Mouse (Mus musculus) MEL (cell line): Measurements from ENCODE around the gene Naga. TPM values are rescaled to one million over a fixed set of nuclear protein-coding genes. Genes with fewer than 3 reads are reported as not detected.

ENCODE experiments used
- DNase-seq: peaks from one replicate; pipeline ENCODE4 v3.0.0; 2011; ENCODE audit warnings: low read depth, low spot score
- H3K27ac ChIP-seq: 2 replicates; pipeline ENCODE4 v1.5.1; 2012; ENCODE audit warnings: low read depth, mild to moderate bottlenecking, control low read depth, low read length, moderate library complexity; ENCODE audit not compliant: control insufficient read depth
- H3K27me3 ChIP-seq, 2 experiments: fragments of 150-350 bp in 1 of 2; sonication (generic) in 1 of 2; 2 replicates each; pipeline ENCODE4 v1.6.1; 2012; ENCODE audit warnings: low read length in 2 of 2, mild to moderate bottlenecking in 2 of 2, improper control_type of control experiment in 1 of 2, moderate library complexity in 1 of 2; ENCODE audit not compliant: insufficient read depth in 2 of 2, control insufficient read depth in 1 of 2
- H3K36me3 ChIP-seq, 2 experiments: 2 replicates each; pipeline ENCODE4 v1.6.1; 2012 to 2014; ENCODE audit warnings: low read length in 2 of 2, improper control_type of control experiment in 1 of 2, inconsistent platforms in 1 of 2, mild to moderate bottlenecking in 1 of 2; ENCODE audit not compliant: insufficient read depth in 2 of 2, control insufficient read depth in 1 of 2
- H3K4me1 ChIP-seq, 2 experiments: fragments of 150-350 bp in 1 of 2; sonication (generic) in 1 of 2; 2 replicates each; pipeline ENCODE4 v1.6.1; 2012; ENCODE audit warnings: low read length in 2 of 2, improper control_type of control experiment in 1 of 2, mild to moderate bottlenecking in 1 of 2; ENCODE audit not compliant: insufficient read depth in 2 of 2, control insufficient read depth in 1 of 2
- H3K4me3 ChIP-seq, 2 experiments: fragments of 150-350 bp in 1 of 2; sonication (generic) in 1 of 2; 2 replicates each; pipeline ENCODE4 v1.5.1; 2012; ENCODE audit warnings: low read depth in 2 of 2, low read length in 2 of 2, mild to moderate bottlenecking in 2 of 2, moderate library complexity in 2 of 2, control low read depth in 1 of 2, improper control_type of control experiment in 1 of 2; ENCODE audit not compliant: control insufficient read depth in 1 of 2, insufficient read depth in 1 of 2
- H3K79me2 ChIP-seq: 2 replicates; pipeline ENCODE4 v1.6.1; 2012; ENCODE audit warnings: mild to moderate bottlenecking, low read length, moderate library complexity; ENCODE audit not compliant: control insufficient read depth, poor library complexity, insufficient read depth
- H3K9ac ChIP-seq: 2 replicates; pipeline ENCODE4 v1.6.1; 2012; ENCODE audit warnings: low read depth, mild to moderate bottlenecking, control low read depth, low read length, moderate library complexity; ENCODE audit not compliant: control insufficient read depth, poor library complexity, severe bottlenecking
- H3K9me3 ChIP-seq: fragments of 150-350 bp; sonication (generic); replicated peaks from 2 replicates; pipeline ENCODE4 v1.6.1; 2012; ENCODE audit warnings: mild to moderate bottlenecking, low read length, improper control_type of control experiment, moderate library complexity; ENCODE audit not compliant: insufficient read depth
- BHLHE40 ChIP-seq: IDR thresholded peaks from 2 replicates; pipeline ENCODE4 v1.6.1; 2012; ENCODE audit warnings: low read depth, mild to moderate bottlenecking, inconsistent platforms, low read length, improper control_type of control experiment, borderline replicate concordance
- CHD1 ChIP-seq: IDR thresholded peaks from 2 replicates; pipeline ENCODE4 v1.6.1; 2012; ENCODE audit warnings: low read depth, mild to moderate bottlenecking, inconsistent platforms, low read length, improper control_type of control experiment
- CHD2 ChIP-seq: IDR thresholded peaks from 2 replicates; pipeline ENCODE4 v1.6.1; 2011; ENCODE audit warnings: low read length, improper control_type of control experiment
- E2F4 ChIP-seq: IDR thresholded peaks from 2 replicates; pipeline ENCODE4 v1.6.1; 2011; ENCODE audit warnings: low read depth, low read length, improper control_type of control experiment, borderline replicate concordance
- ELF1 ChIP-seq: IDR thresholded peaks from 2 replicates; pipeline ENCODE4 v1.6.1; 2014; ENCODE audit warnings: low read depth, mild to moderate bottlenecking, inconsistent platforms, low read length, improper control_type of control experiment, moderate library complexity
- EP300 ChIP-seq, 2 experiments: IDR thresholded peaks; 2 replicates each; pipeline ENCODE4 v1.6.1; 2011; ENCODE audit warnings: improper control_type of control experiment in 2 of 2, low read length in 2 of 2, low read depth in 1 of 2, mild to moderate bottlenecking in 1 of 2
- ETS1 ChIP-seq: IDR thresholded peaks from 2 replicates; pipeline ENCODE4 v1.6.1; 2012; ENCODE audit warnings: low read depth, mild to moderate bottlenecking, inconsistent platforms, low read length, improper control_type of control experiment, moderate library complexity
- GABPA ChIP-seq: IDR thresholded peaks from 2 replicates; pipeline ENCODE4 v1.6.1; 2012; ENCODE audit warnings: low read depth, mild to moderate bottlenecking, inconsistent platforms, low read length, improper control_type of control experiment, moderate library complexity
- GATA1 ChIP-seq: IDR thresholded peaks from 2 replicates; pipeline ENCODE4 v1.6.1; 2011; ENCODE audit warnings: low read depth, low read length, improper control_type of control experiment
- HCFC1 ChIP-seq: IDR thresholded peaks from 2 replicates; pipeline ENCODE4 v1.6.1; 2012; ENCODE audit warnings: low read depth, mild to moderate bottlenecking, inconsistent platforms, low read length, improper control_type of control experiment, moderate library complexity
- JUND ChIP-seq: IDR thresholded peaks from 2 replicates; pipeline ENCODE4 v1.6.1; 2011; ENCODE audit warnings: low read depth, mild to moderate bottlenecking, improper control_type of control experiment, low read length
- KAT2A ChIP-seq: conservative IDR thresholded peaks from 2 replicates; pipeline ENCODE4 v1.6.1; 2012; ENCODE audit warnings: low read depth, low read length, improper control_type of control experiment, inconsistent platforms
- MAFK ChIP-seq: IDR thresholded peaks from 2 replicates; pipeline ENCODE4 v1.6.1; 2011; ENCODE audit warnings: low read depth, mild to moderate bottlenecking, low read length, improper control_type of control experiment, borderline replicate concordance
- MAX ChIP-seq: IDR thresholded peaks from 2 replicates; pipeline ENCODE4 v1.6.1; 2011; ENCODE audit warnings: low read length, improper control_type of control experiment
- MAZ ChIP-seq: IDR thresholded peaks from 2 replicates; pipeline ENCODE4 v1.6.1; 2012; ENCODE audit warnings: low read depth, mild to moderate bottlenecking, inconsistent platforms, low read length, improper control_type of control experiment
- MEF2A ChIP-seq: IDR thresholded peaks from 2 replicates; pipeline ENCODE4 v1.6.1; 2014; ENCODE audit warnings: low read depth, mild to moderate bottlenecking, inconsistent platforms, low read length, improper control_type of control experiment; ENCODE audit not compliant: poor library complexity, insufficient replicate concordance, severe bottlenecking; ENCODE audit errors: extremely low read depth
- MXI1 ChIP-seq: IDR thresholded peaks from 2 replicates; pipeline ENCODE4 v1.6.1; 2011; ENCODE audit warnings: mild to moderate bottlenecking, low read depth, low read length, improper control_type of control experiment
- MYB ChIP-seq: IDR thresholded peaks from 2 replicates; pipeline ENCODE4 v1.6.1; 2011; ENCODE audit warnings: mild to moderate bottlenecking, low read depth, low read length, improper control_type of control experiment
- MYC ChIP-seq: IDR thresholded peaks from 2 replicates; pipeline ENCODE4 v1.6.1; 2011; ENCODE audit warnings: low read depth, mild to moderate bottlenecking, low read length, improper control_type of control experiment, moderate library complexity
- NELFE ChIP-seq: IDR thresholded peaks from 2 replicates; pipeline ENCODE4 v1.6.1; 2011; ENCODE audit warnings: low read depth, low read length, improper control_type of control experiment
- NRF1 ChIP-seq: IDR thresholded peaks from 2 replicates; pipeline ENCODE4 v1.6.1; 2014; ENCODE audit warnings: low read depth, mild to moderate bottlenecking, inconsistent platforms, low read length, improper control_type of control experiment, moderate library complexity; ENCODE audit not compliant: poor library complexity, insufficient read depth, severe bottlenecking
- POLR2A ChIP-seq, 2 experiments: IDR thresholded peaks; 2 replicates each; pipeline ENCODE4 v1.6.1; 2011 to 2012; ENCODE audit warnings: low read length in 2 of 2, mild to moderate bottlenecking in 2 of 2, control low read depth in 1 of 2, improper control_type of control experiment in 1 of 2, low read depth in 1 of 2, moderate library complexity in 1 of 2; ENCODE audit not compliant: control insufficient read depth in 1 of 2, insufficient read depth in 1 of 2, poor library complexity in 1 of 2
- POLR2AphosphoS2 ChIP-seq: IDR thresholded peaks from 2 replicates; pipeline ENCODE4 v1.6.1; 2011; ENCODE audit warnings: low read length, improper control_type of control experiment
- RAD21 ChIP-seq: IDR thresholded peaks from 2 replicates; pipeline ENCODE4 v1.6.1; 2011; ENCODE audit warnings: mild to moderate bottlenecking, low read depth, low read length, improper control_type of control experiment
- RCOR1 ChIP-seq: IDR thresholded peaks from 2 replicates; pipeline ENCODE4 v1.6.1; 2012; ENCODE audit warnings: low read depth, mild to moderate bottlenecking, inconsistent platforms, low read length, improper control_type of control experiment
- SIN3A ChIP-seq: IDR thresholded peaks from 2 replicates; pipeline ENCODE4 v1.6.1; 2012; ENCODE audit warnings: low read length, improper control_type of control experiment, inconsistent platforms
- SMC3 ChIP-seq: IDR thresholded peaks from 2 replicates; pipeline ENCODE4 v1.6.1; 2011; ENCODE audit warnings: low read depth, low read length, improper control_type of control experiment
- TBP ChIP-seq: IDR thresholded peaks from 2 replicates; pipeline ENCODE4 v1.8.0; 2011; ENCODE audit warnings: low read depth, low read length, improper control_type of control experiment
- TCF12 ChIP-seq: IDR thresholded peaks from 2 replicates; pipeline ENCODE4 v1.6.1; 2014; ENCODE audit warnings: low read depth, mild to moderate bottlenecking, inconsistent platforms, low read length, improper control_type of control experiment, moderate library complexity
- UBTF ChIP-seq: IDR thresholded peaks from 2 replicates; pipeline ENCODE4 v1.6.1; 2012; ENCODE audit warnings: low read depth, mild to moderate bottlenecking, inconsistent platforms, low read length, improper control_type of control experiment, moderate library complexity, borderline replicate concordance; ENCODE audit not compliant: insufficient read depth
- USF1 ChIP-seq: IDR thresholded peaks from 2 replicates; pipeline ENCODE4 v1.6.1; 2014; ENCODE audit warnings: low read depth, mild to moderate bottlenecking, inconsistent platforms, low read length, improper control_type of control experiment, moderate library complexity
- USF2 ChIP-seq, 2 experiments: IDR thresholded peaks; 2 replicates each; pipeline ENCODE4 v1.6.1; 2011 to 2012; ENCODE audit warnings: improper control_type of control experiment in 2 of 2, low read length in 2 of 2, borderline replicate concordance in 1 of 2, inconsistent platforms in 1 of 2, low read depth in 1 of 2, mild to moderate bottlenecking in 1 of 2; ENCODE audit not compliant: insufficient read depth in 1 of 2
- ZC3H11A ChIP-seq: IDR thresholded peaks from 2 replicates; pipeline ENCODE4 v1.6.1; 2012; ENCODE audit warnings: low read depth, mild to moderate bottlenecking, inconsistent platforms, low read length, improper control_type of control experiment
- ZKSCAN1 ChIP-seq: IDR thresholded peaks from 2 replicates; pipeline ENCODE4 v1.6.1; 2012; ENCODE audit warnings: low read depth, mild to moderate bottlenecking, inconsistent platforms, low read length, improper control_type of control experiment, moderate library complexity
- ZMIZ1 ChIP-seq: IDR thresholded peaks from 2 replicates; pipeline ENCODE4 v1.6.1; 2012; ENCODE audit warnings: low read depth, mild to moderate bottlenecking, inconsistent platforms, low read length, improper control_type of control experiment, moderate library complexity
- polyA plus RNA-seq, 2 experiments: library from polyadenylated mRNA; stranded (reverse) in 1 of 2; unstranded in 1 of 2; fragments of >175 nt in 1 of 2; fragments of >200 nt in 1 of 2; gene quantifications; 2 replicates each; pipeline versions ENCODE4 v1.2.1 to v1.2.4; 2012; ENCODE audit warnings: low replicate concordance in 2 of 2, low read depth in 1 of 2; ENCODE audit not compliant: insufficient read length in 2 of 2, insufficient read depth in 1 of 2, missing spikeins in 1 of 2
- total RNA-seq: library from RNA; depleted of rRNA; stranded (reverse); fragments of 300-350 nt; gene quantifications from 2 replicates; pipeline ENCODE4 v1.2.3, GENCODE M21; 2012

Gene Naga
- total and polyA plus RNA-seq, 3 experiments, result 26.4 to 59.5 TPM; not detected in 1

DNA sequence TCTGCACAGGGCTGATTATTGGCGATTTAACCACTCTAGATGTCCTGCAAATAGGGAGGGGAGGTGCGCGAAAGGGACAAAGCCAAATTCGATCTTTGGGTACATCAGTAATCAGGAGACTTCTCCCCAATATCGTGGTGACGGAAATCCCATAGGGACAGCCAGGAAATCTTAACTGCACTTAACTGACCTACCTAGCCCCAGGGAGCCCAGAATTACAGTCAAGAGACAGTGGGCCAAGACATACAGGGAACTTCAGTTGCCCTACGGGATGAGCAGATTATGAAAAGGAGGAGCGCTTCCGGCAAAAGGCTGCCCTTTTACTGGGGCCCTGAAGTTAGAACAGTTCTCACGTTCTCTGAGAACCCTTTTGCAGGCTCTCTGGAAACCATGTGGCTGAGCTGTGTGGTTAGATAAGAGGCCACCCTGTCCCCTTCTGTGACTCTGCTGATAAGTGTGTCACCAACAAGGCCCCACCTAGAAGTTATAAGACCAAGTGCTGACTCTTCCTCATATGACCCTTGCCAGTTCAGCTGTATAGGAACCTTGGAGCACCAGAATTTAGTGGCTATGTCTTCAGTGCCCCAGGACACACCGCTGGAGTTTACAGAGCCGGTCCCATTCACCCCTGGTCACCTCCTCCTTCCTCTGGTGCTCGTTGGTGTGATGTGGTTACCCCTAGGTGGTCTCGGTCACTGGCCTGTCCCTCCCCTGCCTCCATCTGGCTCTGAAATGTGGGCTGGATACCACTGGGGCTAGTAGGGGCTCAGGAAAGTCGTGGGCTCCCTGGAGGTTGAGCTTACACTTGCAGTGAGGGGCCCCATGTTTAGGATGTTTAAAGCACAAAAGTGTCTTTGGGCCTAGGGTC is 3.2 kb upstream of the Naga start:
- Histone ChIP-seq H3K79me2 (peaks cover 35% of the 10 kb centered on the region), H3K4me3 (peak overlapping the region; percentile 78 to 79), H3K27ac (peak overlapping the region; percentile 99), H3K9ac (peak overlapping the region; percentile 94), H3K4me1 (peaks cover 16 to 50% of the 10 kb centered on the region in 2 experiments), H3K36me3 (peaks cover 0 to 42% of the 10 kb centered on the region in 2 experiments; a peak in 2 of 4 replicates), H3K27me3 (no peaks in the 10 kb centered on the region), H3K9me3 (no peaks in the 10 kb centered on the region)
- peak; percentile 99 for DNase-seq
- TF ChIP-seq EP300 (IDR thresholded peaks at IDR 0.05; ENCODE audit: low read depth in 1 of 2, low read length in 2 of 2) (peak; percentile 99 to 100), POLR2AphosphoS2 (peak; percentile 94), KAT2A (peak; percentile 58), ZKSCAN1 (no peak), SMC3 (no peak), BHLHE40 (peak; percentile 96), NELFE (peak; percentile 88), MYC (peak; percentile 99), MAX (peak; percentile 92), MAZ (peak; percentile 94), ELF1 (peak; percentile 85), E2F4 (no peak), UBTF (no peak), NRF1 (no peak), ZC3H11A (no peak), RCOR1 (peak; percentile 92), TCF12 (peak; percentile 100), ZMIZ1 (peak; percentile 90), POLR2A (IDR thresholded peaks at IDR 0.05; ENCODE audit: control insufficient read depth in 1 of 2, insufficient read depth in 1 of 2, low read depth in 1 of 2, low read length in 2 of 2, poor library complexity in 1 of 2) (peak in 1 of 2 experiments; percentile 89; a peak in 3 of 4 replicates), MAFK (peak; percentile 88), MEF2A (peak; percentile 78; the same call in 1 of the 2 replicates), GABPA (no peak), GATA1 (peak; percentile 100), TBP (peak; percentile 95), SIN3A (peak; percentile 95), USF1 (peak; percentile 77), MYB (peak; percentile 82), CHD1 (peak; percentile 30; the same call in 1 of the 2 replicates), HCFC1 (peak; percentile 75), USF2 (IDR thresholded peaks at IDR 0.05; ENCODE audit: borderline replicate concordance in 1 of 2, insufficient read depth in 1 of 2, low read depth in 1 of 2, low read length in 2 of 2) (no peak), CHD2 (peak; percentile 45), RAD21 (no peak), ETS1 (peak; percentile 100), JUND (peak; percentile 89), MXI1 (peak; percentile 89)
